8 mouse cellular contexts compared by ENCODE assay signal in the genomic region with DNA sequence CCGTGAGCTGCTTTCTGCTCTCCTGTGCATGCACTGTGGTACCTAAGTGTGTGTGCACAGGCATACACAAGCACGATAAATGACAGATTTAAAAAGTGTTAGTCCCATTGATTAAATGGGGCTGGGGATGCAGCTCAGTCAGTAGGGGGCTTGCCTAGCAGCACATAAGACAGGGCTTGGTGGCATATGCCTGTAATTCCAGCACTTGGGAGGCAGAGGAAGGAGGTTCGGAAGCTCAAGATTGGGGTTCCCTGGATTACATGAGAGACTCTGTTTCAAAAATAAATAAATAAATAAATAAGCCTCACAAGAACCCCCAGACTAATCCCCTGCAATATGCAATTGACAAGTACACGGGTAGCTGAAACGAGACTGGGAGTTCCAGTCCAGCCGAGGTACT. TPM values are rescaled to one million over a fixed set of nuclear protein-coding genes. Genes with fewer than 3 reads are reported as not detected.
DNase-seq lines count a peak whose midpoint lies in the region; ATAC-seq and TF ChIP-seq lines count a peak whose summit lies in the region.

No protein-coding gene starts in this region.

- H3K36me3 ChIP-seq in megakaryocyte, embryonic 14.5 days (replicated peaks; ENCODE audit: low read length): peaks cover 4% of the 10 kb centered on the region
- H3K36me3 ChIP-seq in forebrain, embryonic 15.5 days: no peaks in the 10 kb centered on the region
- H3K36me3 ChIP-seq in liver, embryonic 12.5 days: peaks cover 12% of the 10 kb centered on the region
- H3K36me3 ChIP-seq in stomach, embryonic 15.5 days: no peaks in the 10 kb centered on the region

- WGBS in forebrain, embryonic 15.5 days: 29% methylated on average over 6 of the region's 6 CpGs
- 55% methylated on average over 6 of the region's 6 CpGs for WGBS in liver, embryonic 12.5 days (ENCODE audit: insufficient replicate concordance)
- 47% methylated on average over 6 of the region's 6 CpGs for WGBS in stomach, embryonic 15.5 days

- H3K9me3 ChIP-seq in megakaryocyte, embryonic 14.5 days: peaks cover under 1% of the 10 kb centered on the region
- no peaks in the 10 kb centered on the region for H3K9me3 ChIP-seq in forebrain, embryonic 15.5 days
- no peaks in the 10 kb centered on the region for H3K9me3 ChIP-seq in liver, embryonic 12.5 days (replicated peaks)
- no peaks in the 10 kb centered on the region for H3K9me3 ChIP-seq in stomach, embryonic 15.5 days

- no peaks in the 10 kb centered on the region for H3K27me3 ChIP-seq in megakaryocyte, embryonic 14.5 days (replicated peaks)
- H3K27me3 ChIP-seq in forebrain, embryonic 15.5 days: no peaks in the 10 kb centered on the region
- H3K27me3 ChIP-seq in liver, embryonic 12.5 days (replicated peaks): no peaks in the 10 kb centered on the region
- no peaks in the 10 kb centered on the region for H3K27me3 ChIP-seq in stomach, embryonic 15.5 days (replicated peaks)

- H3K4me2 ChIP-seq in forebrain, embryonic 15.5 days (replicated peaks): peak overlapping the region; percentile 61
- H3K4me2 ChIP-seq in liver, embryonic 12.5 days: peak overlapping the region; percentile 65
- H3K4me2 ChIP-seq in stomach, embryonic 15.5 days: peak overlapping the region; percentile 74

- TF ChIP-seq CTCF in left cerebral cortex, adult 2 months (IDR thresholded peaks at IDR 0.05): no peak

- H3K4me3 ChIP-seq in megakaryocyte, embryonic 14.5 days (replicated peaks): peak overlapping the region; percentile 100
- H3K4me3 ChIP-seq in forebrain, embryonic 15.5 days: peak overlapping the region; percentile 76
- peak overlapping the region; percentile 99 for H3K4me3 ChIP-seq in liver, embryonic 12.5 days
- peak overlapping the region; percentile 95 for H3K4me3 ChIP-seq in stomach, embryonic 15.5 days (replicated peaks)
- H3K4me3 ChIP-seq in left cerebral cortex, adult 2 months: no peak overlapping the region

- H3K27ac ChIP-seq in forebrain, embryonic 15.5 days (replicated peaks): no peak overlapping the region
- no peak overlapping the region for H3K27ac ChIP-seq in liver, embryonic 12.5 days
- no peak overlapping the region for H3K27ac ChIP-seq in stomach, embryonic 15.5 days
- no peak overlapping the region for H3K27ac ChIP-seq in left cerebral cortex, adult 2 months

- intact Hi-C loops in left cerebral cortex, adult 2 months (cut with DNase I): loop anchor here (5.0 kb wide), 1 partner anchor 47 kb away; the partner anchor contains the start of gene Frat2

- no peak for DNase-seq in left cerebral cortex, adult 2 months (ENCODE audit: extremely low spot score in 1 of 2, low spot score in 2 of 2)
- no peak for DNase-seq in right cerebral cortex, postnatal 4 days
- DNase-seq in thymus, postnatal 4 days: no peak

- peaks cover 66% of the 10 kb centered on the region for H3K4me1 ChIP-seq in megakaryocyte, embryonic 14.5 days
- H3K4me1 ChIP-seq in forebrain, embryonic 15.5 days: peaks cover 19% of the 10 kb centered on the region
- peaks cover 59% of the 10 kb centered on the region for H3K4me1 ChIP-seq in liver, embryonic 12.5 days
- H3K4me1 ChIP-seq in stomach, embryonic 15.5 days: peaks cover 11% of the 10 kb centered on the region

- no peak for ATAC-seq in megakaryocyte, adult 5-6 weeks (ENCODE audit: poor library complexity, severe bottlenecking)
- no peak for ATAC-seq in forebrain, embryonic 15.5 days (replicated peaks)
- ATAC-seq in liver, embryonic 12.5 days: no peak
- ATAC-seq in stomach, embryonic 15.5 days (ENCODE audit: insufficient read depth, low FRiP score, low read depth): no peak

- H3K9ac ChIP-seq in forebrain, embryonic 15.5 days (replicated peaks): peak overlapping the region; percentile 61; the same call in 1 of the 2 replicates
- H3K9ac ChIP-seq in liver, embryonic 12.5 days: peak overlapping the region; percentile 96
- no peak overlapping the region for H3K9ac ChIP-seq in stomach, embryonic 15.5 days

RNA-seq across cellular contexts. Expression of gene Arhgap19, which starts 1.4 kb away (rescaled TPM):
- polyA plus RNA-seq in megakaryocyte, embryonic 14.5 days (2012; ENCODE audit: insufficient read depth, low replicate concordance): 1.8 TPM in 1 of 2 replicates, not detected in the other
- 48.5 and 50.3 TPM in 2 replicates for total RNA-seq in megakaryocyte, adult 5-6 weeks (2015)
- total RNA-seq in megakaryocyte, adult 5-6 weeks (2017): 62.7 and 65.3 TPM in 2 replicates
- 10.6 and 11.2 TPM in 2 replicates for polyA plus RNA-seq in forebrain, embryonic 15.5 days (2015; fragmentation: Nextera tagmentation; extraction: Ambion mirVana)
- 37.6 and 40.7 TPM in 2 replicates for polyA plus RNA-seq in liver, embryonic 12.5 days (2016; fragmentation: Nextera tagmentation; extraction: Ambion mirVana)
- 19.1 and 20.8 TPM in 2 replicates for polyA plus RNA-seq in stomach, embryonic 15.5 days (2015; fragmentation: Nextera tagmentation; extraction: Ambion mirVana)
- 1 to 10 TPM; 3.0 to 3.3 TPM for total RNA-seq in left cerebral cortex, adult 2 months (2021)

RNA-seq across cellular contexts. Expression of gene Frat1, which starts 29.3 kb away (rescaled TPM):
- polyA plus RNA-seq in megakaryocyte, embryonic 14.5 days (2012; ENCODE audit: insufficient read depth, low replicate concordance): 25.1 and 50.6 TPM in 2 replicates
- 5.2 and 6.3 TPM in 2 replicates for total RNA-seq in megakaryocyte, adult 5-6 weeks (2015)
- total RNA-seq in megakaryocyte, adult 5-6 weeks (2017): 6.1 and 6.3 TPM in 2 replicates
- polyA plus RNA-seq in forebrain, embryonic 15.5 days (2015; fragmentation: Nextera tagmentation; extraction: Ambion mirVana): 34.7 and 35.1 TPM in 2 replicates
- polyA plus RNA-seq in liver, embryonic 12.5 days (2016; fragmentation: Nextera tagmentation; extraction: Ambion mirVana): 16.5 and 17.2 TPM in 2 replicates
- polyA plus RNA-seq in stomach, embryonic 15.5 days (2015; fragmentation: Nextera tagmentation; extraction: Ambion mirVana): 12.3 and 14.1 TPM in 2 replicates
- total RNA-seq in left cerebral cortex, adult 2 months (2021): 10 to 100 TPM; 14.5 to 17.7 TPM

RNA-seq across cellular contexts. Expression of gene Frat2, which starts 47.5 kb away (rescaled TPM):
- polyA plus RNA-seq in megakaryocyte, embryonic 14.5 days (2012; ENCODE audit: insufficient read depth, low replicate concordance): 16.8 and 19.5 TPM in 2 replicates
- 7.7 and 9.5 TPM in 2 replicates for total RNA-seq in megakaryocyte, adult 5-6 weeks (2015)
- total RNA-seq in megakaryocyte, adult 5-6 weeks (2017): 9.2 and 9.4 TPM in 2 replicates
- polyA plus RNA-seq in forebrain, embryonic 15.5 days (2015; fragmentation: Nextera tagmentation; extraction: Ambion mirVana): 16.9 and 17.9 TPM in 2 replicates
- polyA plus RNA-seq in liver, embryonic 12.5 days (2016; fragmentation: Nextera tagmentation; extraction: Ambion mirVana): 12.0 and 14.0 TPM in 2 replicates
- polyA plus RNA-seq in stomach, embryonic 15.5 days (2015; fragmentation: Nextera tagmentation; extraction: Ambion mirVana): 6.9 and 9.0 TPM in 2 replicates
- total RNA-seq in left cerebral cortex, adult 2 months (2021): 1 to 10 TPM; 7.7 to 8.4 TPM

RNA-seq across cellular contexts. Expression of gene Slit1, which starts 57.0 kb away (rescaled TPM):
- polyA plus RNA-seq in megakaryocyte, embryonic 14.5 days (2012; ENCODE audit: insufficient read depth, low replicate concordance): 0.34 TPM in 1 of 2 replicates, not detected in the other
- 0.05 and 0.29 TPM in 2 replicates for total RNA-seq in megakaryocyte, adult 5-6 weeks (2015)
- not detected in 2 replicates for total RNA-seq in megakaryocyte, adult 5-6 weeks (2017)
- polyA plus RNA-seq in forebrain, embryonic 15.5 days (2015; fragmentation: Nextera tagmentation; extraction: Ambion mirVana): 17.5 and 21.0 TPM in 2 replicates
- 0.07 and 0.10 TPM in 2 replicates for polyA plus RNA-seq in liver, embryonic 12.5 days (2016; fragmentation: Nextera tagmentation; extraction: Ambion mirVana)
- polyA plus RNA-seq in stomach, embryonic 15.5 days (2015; fragmentation: Nextera tagmentation; extraction: Ambion mirVana): 1.1 and 1.5 TPM in 2 replicates
- total RNA-seq in left cerebral cortex, adult 2 months (2021): 10 to 100 TPM; 59.0 to 60.6 TPM
